8 mouse cellular contexts compared by ENCODE assay signal in the genomic region with DNA sequence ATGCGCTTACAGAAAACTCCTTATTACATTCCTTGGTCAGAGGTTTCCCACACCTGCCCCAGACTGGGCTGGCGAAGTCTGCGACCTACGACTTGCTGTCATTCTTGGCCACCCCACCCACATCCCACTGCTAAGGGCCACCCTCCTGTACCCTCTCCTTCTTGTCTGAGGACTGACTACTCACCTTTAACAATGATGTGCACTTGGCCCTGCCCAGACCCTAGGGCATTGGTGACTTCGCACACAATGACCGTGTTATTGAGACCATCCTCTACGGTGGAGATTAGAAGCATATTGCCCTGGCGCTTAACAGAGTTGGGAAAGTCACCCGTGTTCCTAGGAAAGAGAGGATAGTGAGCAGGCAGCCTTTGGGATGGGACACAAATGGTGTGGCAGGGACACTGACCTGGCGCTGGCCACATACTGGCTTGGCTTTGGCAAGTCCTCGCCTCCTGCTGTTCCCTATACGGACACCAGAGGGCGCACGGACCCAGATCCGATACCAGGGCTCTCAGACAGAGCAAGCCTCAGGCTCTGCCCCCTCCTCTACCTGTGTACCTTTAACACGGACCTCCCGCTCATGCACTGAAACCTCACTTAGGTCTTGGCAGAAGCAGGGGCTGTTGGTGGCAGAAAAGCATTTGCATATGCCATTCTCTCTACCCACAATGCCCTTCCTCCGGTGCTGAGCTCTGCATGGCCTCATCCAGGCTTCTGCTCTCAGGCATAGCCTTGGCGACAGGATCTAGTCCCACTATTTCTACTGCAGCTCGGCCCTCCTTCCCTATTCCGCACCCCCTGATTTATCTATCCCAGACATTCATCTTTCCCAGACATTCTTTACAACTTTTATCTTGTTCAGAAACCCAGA. TPM values are rescaled to one million over a fixed set of nuclear protein-coding genes. Genes with fewer than 3 reads are reported as not detected.
DNase-seq lines count a peak whose midpoint lies in the region; ATAC-seq lines count a peak whose summit lies in the region.

No protein-coding gene starts in this region.

- H3K27ac ChIP-seq in forebrain, embryonic 14.5 days (ENCODE audit: low read depth, low read length): no peak overlapping the region
- no peak overlapping the region for H3K27ac ChIP-seq in lung, embryonic 16.5 days (ENCODE audit: low read length)

- H3K4me1 ChIP-seq in forebrain, embryonic 14.5 days (ENCODE audit: control insufficient read depth, insufficient read depth, low read length): no peaks in the 10 kb centered on the region
- no peaks in the 10 kb centered on the region for H3K4me1 ChIP-seq in lung, embryonic 16.5 days (replicated peaks; ENCODE audit: control insufficient read depth, insufficient read depth, low read length)

- no peak overlapping the region for H3K4me2 ChIP-seq in forebrain, embryonic 14.5 days (ENCODE audit: low read length)
- H3K4me2 ChIP-seq in lung, embryonic 16.5 days (ENCODE audit: low read depth, low read length): no peak overlapping the region

- H3K9ac ChIP-seq in forebrain, embryonic 14.5 days (ENCODE audit: low read length): no peak overlapping the region
- H3K9ac ChIP-seq in lung, embryonic 16.5 days (ENCODE audit: low read length): no peak overlapping the region

- peak; percentile 68 for DNase-seq in ES-CJ7 (ENCODE audit: low read depth, low spot score)
- peak; percentile 50 for DNase-seq in c-Kit-positive CD71-positive TER-119-positive erythroid progenitor cells, embryonic 14.5 days (ENCODE audit: low spot score)
- peak; percentile 78 for DNase-seq in forebrain, embryonic 14.5 days (ENCODE audit: low spot score)
- peak; percentile 92 for DNase-seq in heart, postnatal 4 days
- DNase-seq in layer of hippocampus, adult 8-10 months (ENCODE audit: low spot score in 2 of 2): peak; percentile 57 to 81
- peak; percentile 49 for DNase-seq in ovary, postnatal 10 days (ENCODE audit: low spot score)
- peak; percentile 90 for DNase-seq in thymus, postnatal 14 days

- peak; percentile 67; the same call in 1 of the 2 replicates for ATAC-seq in forebrain, embryonic 14.5 days
- ATAC-seq in lung, embryonic 16.5 days (ENCODE audit: low read depth): peak; percentile 69

- no peak overlapping the region for H3K4me3 ChIP-seq in forebrain, embryonic 14.5 days (ENCODE audit: low read depth, low read length)
- H3K4me3 ChIP-seq in lung, embryonic 16.5 days (ENCODE audit: low read length): no peak overlapping the region

- no peaks in the 10 kb centered on the region for H3K36me3 ChIP-seq in forebrain, embryonic 14.5 days (ENCODE audit: control insufficient read depth, insufficient read depth, low read length)
- H3K36me3 ChIP-seq in lung, embryonic 16.5 days (ENCODE audit: control insufficient read depth, insufficient read depth, low read length): peaks cover 58% of the 10 kb centered on the region

- no peaks in the 10 kb centered on the region for H3K9me3 ChIP-seq in forebrain, embryonic 14.5 days (replicated peaks; ENCODE audit: control insufficient read depth, low read length)
- H3K9me3 ChIP-seq in lung, embryonic 16.5 days (ENCODE audit: control insufficient read depth, low read length): peaks cover under 1% of the 10 kb centered on the region; the same call in 1 of the 2 replicates

- 49% methylated on average over 21 of the region's 21 CpGs for WGBS in forebrain, embryonic 14.5 days
- 48% methylated on average over 21 of the region's 21 CpGs for WGBS in lung, embryonic 16.5 days

- no peaks in the 10 kb centered on the region for H3K27me3 ChIP-seq in forebrain, embryonic 14.5 days (replicated peaks; ENCODE audit: control insufficient read depth, insufficient read depth, low read length)
- H3K27me3 ChIP-seq in lung, embryonic 16.5 days (ENCODE audit: control insufficient read depth, insufficient read depth, low read depth, low read length): no peaks in the 10 kb centered on the region

RNA-seq across cellular contexts. Expression of a gene that starts 10.3 kb away (rescaled TPM):
- 3.2 and 5.0 TPM in 2 replicates for polyA plus RNA-seq in forebrain, embryonic 14.5 days (2014; fragmentation: Nextera tagmentation; extraction: Ambion mirVana)
- 10 to 100 TPM; 25.7 to 28.3 TPM for total RNA-seq in heart, postnatal 4 days (2021)
- total RNA-seq in layer of hippocampus, adult 8-10 months (2022): 10 to 100 TPM; 12.5 to 16.1 (median 13.8) TPM
- 23.9 and 26.1 TPM in 2 replicates for polyA plus RNA-seq in lung, embryonic 16.5 days (2015; fragmentation: Nextera tagmentation; extraction: Ambion mirVana)

RNA-seq across cellular contexts. Expression of a gene that starts 22.9 kb away (rescaled TPM):
- polyA plus RNA-seq in forebrain, embryonic 14.5 days (2014; fragmentation: Nextera tagmentation; extraction: Ambion mirVana): not detected in 2 replicates
- total RNA-seq in heart, postnatal 4 days (2021): not detected
- not detected for total RNA-seq in layer of hippocampus, adult 8-10 months (2022)
- 0.06 TPM in 1 of 2 replicates, not detected in the other for polyA plus RNA-seq in lung, embryonic 16.5 days (2015; fragmentation: Nextera tagmentation; extraction: Ambion mirVana)

RNA-seq across cellular contexts. Expression of a gene that starts 39.9 kb away (rescaled TPM):
- polyA plus RNA-seq in forebrain, embryonic 14.5 days (2014; fragmentation: Nextera tagmentation; extraction: Ambion mirVana): not detected in 2 replicates
- total RNA-seq in heart, postnatal 4 days (2021): 1 to 10 TPM; 2.2 to 2.6 TPM
- total RNA-seq in layer of hippocampus, adult 8-10 months (2022): under 1 TPM in 1 of 4 experiments, not detected in 3; 0.20 TPM
- 1.8 and 2.3 TPM in 2 replicates for polyA plus RNA-seq in lung, embryonic 16.5 days (2015; fragmentation: Nextera tagmentation; extraction: Ambion mirVana)

RNA-seq across cellular contexts. Expression of a gene that starts 49.6 kb away (rescaled TPM):
- not detected in 2 replicates for polyA plus RNA-seq in forebrain, embryonic 14.5 days (2014; fragmentation: Nextera tagmentation; extraction: Ambion mirVana)
- total RNA-seq in heart, postnatal 4 days (2021): under 1 TPM in 1 of 2 experiments, not detected in 1; 0.38 TPM
- not detected for total RNA-seq in layer of hippocampus, adult 8-10 months (2022)
- not detected in 2 replicates for polyA plus RNA-seq in lung, embryonic 16.5 days (2015; fragmentation: Nextera tagmentation; extraction: Ambion mirVana)

RNA-seq across cellular contexts. Expression of a gene that starts 54.6 kb away (rescaled TPM):
- polyA plus RNA-seq in forebrain, embryonic 14.5 days (2014; fragmentation: Nextera tagmentation; extraction: Ambion mirVana): not detected in 2 replicates
- not detected for total RNA-seq in heart, postnatal 4 days (2021)
- not detected for total RNA-seq in layer of hippocampus, adult 8-10 months (2022)
- polyA plus RNA-seq in lung, embryonic 16.5 days (2015; fragmentation: Nextera tagmentation; extraction: Ambion mirVana): not detected in 2 replicates
